Mouse (Mus musculus): ENCODE results near the gene Mrpl39.

GRCm38 (mm10) chr16:84779718-84780117, 44.2 kb upstream of the Mrpl39 start:
- TF ChIP-seq CTCF (IDR thresholded peaks at IDR 0.05; ENCODE audit: extremely low read depth, insufficient read depth, insufficient read length, insufficient replicate concordance) (no peak), POLR2A (IDR thresholded peaks at IDR 0.05; ENCODE audit: low read depth, low read length) (no peak)

Measured in spleen, adult 2 months (tissue).